Mouse (Mus musculus): ENCODE results near the gene Anxa5. TPM values are rescaled to one million over a fixed set of nuclear protein-coding genes. Genes with fewer than 3 reads are reported as not detected.

The Anxa5 gene
- polyA plus RNA-seq, 2 experiments from 2014 or later, result 135 to 153 TPM

DNA sequence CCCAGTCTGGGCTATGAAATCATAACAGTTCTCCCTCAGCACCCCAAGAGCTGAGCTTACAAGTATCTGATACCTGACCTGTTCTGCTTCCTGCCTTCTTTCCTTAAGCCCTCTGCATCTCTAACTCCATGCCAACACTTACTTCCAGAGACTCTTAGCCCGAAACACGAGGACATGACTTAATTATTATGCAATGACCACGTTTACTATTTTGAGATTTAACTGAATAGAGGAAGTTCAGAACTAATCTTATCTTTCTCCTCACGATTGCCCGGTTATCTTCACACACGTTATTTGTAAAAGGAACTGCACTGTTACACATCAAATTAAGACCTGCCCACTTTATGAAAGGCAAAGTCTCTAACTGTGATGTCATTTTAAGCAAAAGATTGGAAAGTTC lies 28.8 kb downstream of the Anxa5 start:
- no peak for ATAC-seq

- no peak for ATAC-seq
Observed at GRCm38 (mm10) chr3:36446506-36446905, 29.2 kb downstream of the Anxa5 start.

GRCm38 (mm10) chr3:36446041-36446440 lies 29.7 kb downstream of the Anxa5 start:
- no peak for ATAC-seq

- ATAC-seq, result no peak
Observed at GRCm38 (mm10) chr3:36442426-36442825, 33.3 kb downstream of the Anxa5 start.

- no peak for ATAC-seq
Observed at GRCm38 (mm10) chr3:36440280-36440679, 35.4 kb downstream of the Anxa5 start.

GRCm38 (mm10) chr3:36430360-36430759 lies 45.3 kb downstream of the Anxa5 start:
- no peak for ATAC-seq

DNA sequence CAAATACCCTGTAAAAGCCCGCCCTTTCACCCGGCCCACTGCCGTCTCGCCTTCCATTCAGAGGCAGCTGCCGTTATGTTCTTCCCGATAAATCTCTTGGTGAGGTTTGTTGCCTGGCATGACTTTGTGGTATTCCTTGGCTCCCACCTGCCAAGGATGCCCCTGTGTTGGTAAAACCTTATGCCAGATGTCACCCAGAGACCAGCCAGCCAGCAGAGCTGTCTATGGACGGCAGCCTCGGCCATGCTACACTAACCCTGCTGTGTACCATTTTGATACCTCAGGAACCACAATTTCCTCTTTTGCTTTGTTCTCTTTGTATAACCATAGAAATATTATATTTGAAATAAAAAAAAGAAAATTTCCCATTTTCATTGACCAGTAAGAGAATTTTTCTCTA lies 48.3 kb downstream of the Anxa5 start:
- no peak for ATAC-seq

GRCm38 (mm10) chr3:36409456-36409855 lies 66.2 kb downstream of the Anxa5 start:
- ATAC-seq, result no peak

DNA sequence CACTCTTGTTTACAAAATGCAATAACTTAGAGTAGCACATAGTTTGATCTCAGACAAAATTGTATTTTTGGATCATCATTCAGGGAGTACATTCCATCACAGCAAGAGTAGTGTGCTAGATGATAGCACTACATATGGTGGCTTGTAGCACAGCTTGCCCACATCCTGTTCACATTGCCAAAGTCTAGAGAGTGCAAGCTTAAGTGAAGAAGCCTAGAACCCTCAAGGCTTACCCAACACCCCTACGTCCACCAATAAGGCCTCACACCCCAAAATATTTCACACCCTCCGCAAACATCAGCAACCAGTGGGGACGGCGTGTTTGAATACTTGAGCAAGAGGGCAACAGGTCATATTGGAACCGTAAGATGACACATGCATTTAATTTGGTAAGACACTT lies 68.7 kb downstream of the Anxa5 start:
- no peak for ATAC-seq

- ATAC-seq, result no peak
Observed at GRCm38 (mm10) chr3:36406340-36406739, 69.4 kb downstream of the Anxa5 start.

GRCm38 (mm10) chr3:36401900-36402299 lies 73.8 kb downstream of the Anxa5 start:
- no peak for ATAC-seq

- ATAC-seq, result no peak
Observed at GRCm38 (mm10) chr3:36400657-36401056, 75.0 kb downstream of the Anxa5 start.

Other genes starting within 250 kb of the Anxa5 start
- 1 to 10 TPM in 1 of 2 experiments, under 1 TPM in 1; 0.59 to 2.4 TPM for gene 1810062G17Rik, start within 50 bp of the Anxa5 start, polyA plus RNA-seq (2017; shearing (Covaris generic))
- gene Gm11549, start 45.9 kb upstream of the Anxa5 start, polyA plus RNA-seq (2017; shearing (Covaris generic)), result not detected
- gene Exosc9, start 76.7 kb upstream of the Anxa5 start, polyA plus RNA-seq (2017; shearing (Covaris generic)), result 10 to 100 TPM; 48.1 to 54.1 TPM
- 10 to 100 TPM; 14.7 to 15.1 TPM for gene Ccna2, start 96.3 kb upstream of the Anxa5 start, polyA plus RNA-seq (2017; shearing (Covaris generic))
- under 1 TPM in 1 of 2 experiments, not detected in 1; 0.17 TPM for gene Bbs7, start 137.6 kb upstream of the Anxa5 start, polyA plus RNA-seq (2017; shearing (Covaris generic))
- gene Trpc3, start 214.3 kb upstream of the Anxa5 start, polyA plus RNA-seq (2017; shearing (Covaris generic)), result 1 to 10 TPM in 1 of 2 experiments, not detected in 1; 1.3 TPM

All from activated CD4-positive, CD25-positive, alpha-beta regulatory T cell, adult 4 months (primary cell).